Mouse (Mus musculus) midbrain, embryonic 13.5 days (tissue): Measurements from ENCODE around the gene Plbd1. TPM values are rescaled to one million over a fixed set of nuclear protein-coding genes. Genes with fewer than 3 reads are reported as not detected.

Source experiments
- ATAC-seq: fragments of 200-750 bp; cut with Nextera tagmentation; 2 replicates; pipeline ENCODE4 v1.8.0; 2017; ENCODE audit warnings: mild to moderate bottlenecking, moderate TSS enrichment, moderate library complexity
- H3K27ac ChIP-seq: fragments of 300-500 bp; sonication (generic); 2 replicates; pipeline ENCODE4 v1.5.1; 2015; ENCODE audit warnings: inconsistent platforms, mild to moderate bottlenecking, moderate library complexity
- H3K27me3 ChIP-seq: fragments of 300-500 bp; sonication (generic); 2 replicates; pipeline ENCODE4 v1.6.1; 2015; ENCODE audit warnings: mild to moderate bottlenecking, inconsistent platforms
- H3K36me3 ChIP-seq: fragments of 300-500 bp; sonication (generic); 2 replicates; pipeline ENCODE4 v1.6.1; 2015; ENCODE audit warnings: mild to moderate bottlenecking, inconsistent platforms
- H3K4me1 ChIP-seq: fragments of 300-500 bp; sonication (generic); replicated peaks from 2 replicates; pipeline ENCODE4 v1.6.1; 2015; ENCODE audit warnings: inconsistent platforms
- H3K4me2 ChIP-seq: fragments of 300-500 bp; sonication (generic); replicated peaks from 2 replicates; pipeline ENCODE4 v1.6.1; 2015; ENCODE audit warnings: moderate library complexity, mild to moderate bottlenecking, inconsistent platforms
- H3K4me3 ChIP-seq: fragments of 300-500 bp; sonication (generic); replicated peaks from 2 replicates; pipeline ENCODE4 v1.5.1; 2015; ENCODE audit warnings: mild to moderate bottlenecking, inconsistent platforms
- H3K9ac ChIP-seq: fragments of 300-500 bp; sonication (generic); replicated peaks from 2 replicates; pipeline ENCODE4 v1.6.1; 2015; ENCODE audit warnings: mild to moderate bottlenecking, inconsistent platforms
- H3K9me3 ChIP-seq: fragments of 300-500 bp; sonication (generic); 2 replicates; pipeline ENCODE4 v1.6.1; 2016; ENCODE audit warnings: mild to moderate bottlenecking, inconsistent platforms
- WGBS: fragments of 180-500 bp; shearing (Covaris S2); methylation state at CpG from one replicate; pipeline ENCODE4 v1.1.7; 2015; 5-methylcytosine and 5-hydroxymethylcytosine counted together
- polyA plus RNA-seq: library from polyadenylated mRNA; unstranded; fragments of >200 nt; fragmentation: Nextera tagmentation; extraction: Ambion mirVana; gene quantifications from 2 replicates; pipeline ENCODE4 v1.2.1, GENCODE M21; 2015

Gene Plbd1
- 0.24 and 0.47 TPM in 2 replicates for polyA plus RNA-seq

DNA sequence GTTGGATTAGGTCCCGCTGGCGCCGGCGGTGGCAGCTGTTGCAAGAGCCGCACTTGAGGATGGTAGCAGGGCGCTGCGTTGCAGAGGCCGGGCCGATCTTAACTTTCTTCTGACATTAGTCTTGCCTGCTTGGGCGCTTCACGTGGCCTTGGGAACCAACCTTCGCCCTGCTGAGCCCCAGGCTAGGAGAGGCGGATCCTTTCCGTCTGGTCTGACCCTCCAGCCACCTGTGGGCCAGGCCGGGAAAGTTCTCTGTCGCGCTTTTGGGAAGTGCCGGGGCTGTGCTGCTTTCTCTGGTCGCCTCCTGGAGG is at the start of gene Plbd1:
Plbd1 (minus strand) TSS at position 223 of the 311 bp plus-strand sequence.
- Histone ChIP-seq H3K9me3 (no peaks in the 10 kb centered on the region), H3K4me1 (peaks cover 8% of the 10 kb centered on the region), H3K27ac (no peak within 1 kb of the TSS), H3K27me3 (peaks cover 33% of the 10 kb centered on the region), H3K4me2 (peak within 1 kb of the TSS; percentile 54), H3K4me3 (peak within 1 kb of the TSS; percentile 33), H3K36me3 (no peaks in the 10 kb centered on the region), H3K9ac (peak within 1 kb of the TSS; percentile 39; the same call in 1 of the 2 replicates)
- ATAC-seq: 0 out of 2 replicates have a peak, but pooled peaks have one; percentile 6
- WGBS: 2% methylated on average over 19 of the region's 19 CpGs

GRCm38 (mm10) chr6:136710408-136710807 is 48.7 kb upstream of the Plbd1 start:
- no peak overlapping the region for H3K9ac ChIP-seq
- 91% methylated on average over 5 of the region's 5 CpGs for WGBS
- no peak for ATAC-seq

DNA sequence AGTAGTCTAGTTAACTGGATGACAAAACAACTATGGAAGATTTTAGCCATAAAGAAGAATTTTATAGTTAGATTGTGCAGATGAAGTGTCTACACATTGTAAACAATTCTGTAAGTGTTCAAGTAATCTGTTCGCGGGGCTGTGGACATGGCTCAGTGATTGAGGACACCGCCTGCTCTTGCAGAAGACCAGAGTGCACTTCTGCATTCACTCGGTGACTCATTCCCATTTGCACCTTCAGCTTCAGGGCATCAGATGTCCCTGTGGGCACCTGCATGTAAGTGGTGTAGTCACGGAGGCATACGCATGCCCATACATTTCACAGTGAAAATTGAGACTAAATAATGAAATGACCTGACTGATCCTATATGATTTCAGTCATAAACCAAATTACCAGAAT is 46.9 kb upstream of the Plbd1 start:
- Histone ChIP-seq H3K9ac (no peak overlapping the region), H3K4me3 (no peak overlapping the region), H3K4me2 (no peak overlapping the region), H3K9me3 (no peaks in the 10 kb centered on the region), H3K27me3 (no peaks in the 10 kb centered on the region), H3K36me3 (no peaks in the 10 kb centered on the region), H3K27ac (no peak overlapping the region), H3K4me1 (no peaks in the 10 kb centered on the region)
- ATAC-seq: no peak
- 92% methylated on average over 6 of the region's 6 CpGs for WGBS

More at GRCm38 (mm10) chr6:136710408-136710807, 48.7 kb upstream of the Plbd1 start:
- no peaks in the 10 kb centered on the region for H3K36me3 ChIP-seq
- H3K4me3 ChIP-seq: no peak overlapping the region
- no peaks in the 10 kb centered on the region for H3K4me1 ChIP-seq
- H3K4me2 ChIP-seq: no peak overlapping the region
- no peaks in the 10 kb centered on the region for H3K9me3 ChIP-seq
- H3K27ac ChIP-seq: no peak overlapping the region
- H3K27me3 ChIP-seq: no peaks in the 10 kb centered on the region

- no peak for ATAC-seq
- Histone ChIP-seq H3K4me3 (no peak overlapping the region), H3K4me1 (no peaks in the 10 kb centered on the region), H3K9ac (no peak overlapping the region), H3K4me2 (no peak overlapping the region), H3K36me3 (no peaks in the 10 kb centered on the region), H3K27ac (no peak overlapping the region), H3K9me3 (no peaks in the 10 kb centered on the region), H3K27me3 (no peaks in the 10 kb centered on the region)
- 87% methylated on average over 3 of the region's 3 CpGs for WGBS
Measured at GRCm38 (mm10) chr6:136701878-136702277, 40.1 kb upstream of the Plbd1 start.

GRCm38 (mm10) chr6:136701185-136701584 is 39.5 kb upstream of the Plbd1 start:
- ATAC-seq: no peak
- Histone ChIP-seq H3K27ac (no peak overlapping the region), H3K4me1 (no peaks in the 10 kb centered on the region), H3K4me2 (no peak overlapping the region), H3K27me3 (no peaks in the 10 kb centered on the region), H3K9ac (no peak overlapping the region), H3K36me3 (no peaks in the 10 kb centered on the region), H3K9me3 (no peaks in the 10 kb centered on the region), H3K4me3 (no peak overlapping the region)
- WGBS: 90% methylated on average over 5 of the region's 5 CpGs

DNA sequence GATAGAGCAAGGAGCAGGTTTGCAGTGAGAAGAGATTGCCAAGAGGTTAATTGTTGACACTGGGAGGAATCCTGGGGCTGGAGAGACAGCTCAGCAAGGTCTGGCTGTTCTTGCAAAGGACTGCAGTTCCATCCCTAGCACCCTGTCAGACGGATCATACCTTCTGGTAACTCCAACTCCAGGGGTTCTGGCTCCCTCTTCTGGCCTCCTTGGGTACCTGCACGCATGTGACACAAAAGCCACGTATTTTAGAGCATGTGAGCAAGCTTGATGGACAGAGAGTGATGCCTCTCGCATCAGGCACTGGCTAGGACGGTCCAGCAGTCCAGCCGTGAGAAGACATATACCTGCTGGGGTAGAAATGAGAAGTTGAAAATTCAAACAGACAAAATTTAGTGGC is 29.6 kb upstream of the Plbd1 start:
- no peak for ATAC-seq
- Histone ChIP-seq H3K4me2 (no peak overlapping the region), H3K9ac (no peak overlapping the region), H3K4me1 (no peaks in the 10 kb centered on the region), H3K36me3 (no peaks in the 10 kb centered on the region), H3K27ac (no peak overlapping the region), H3K9me3 (peaks cover 7% of the 10 kb centered on the region; the same call in 1 of the 2 replicates), H3K27me3 (no peaks in the 10 kb centered on the region), H3K4me3 (no peak overlapping the region)
- 84% methylated on average over 6 of the region's 6 CpGs for WGBS

DNA sequence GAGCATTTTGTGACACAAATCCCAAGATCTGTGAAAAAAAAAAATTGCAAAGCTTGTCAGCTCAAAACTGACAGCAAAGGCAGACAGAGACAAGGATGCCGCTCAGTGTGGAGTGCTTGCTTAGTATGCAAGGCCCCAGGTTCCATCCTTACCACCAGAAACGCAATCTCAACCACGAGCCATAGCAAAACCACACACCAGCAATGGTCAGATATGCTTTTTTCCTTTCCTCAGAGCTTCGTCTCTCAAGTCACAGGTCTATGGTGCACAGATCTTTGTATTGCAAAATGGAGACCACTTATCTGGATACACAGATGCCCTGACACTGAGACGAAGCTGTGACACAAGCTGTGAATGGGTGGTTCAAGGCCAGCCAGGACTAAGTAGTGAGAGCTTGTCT is 28.8 kb upstream of the Plbd1 start:
- H3K4me1 ChIP-seq: no peaks in the 10 kb centered on the region
- H3K4me2 ChIP-seq: no peak overlapping the region
- 79% methylated on average over 5 of the region's 5 CpGs for WGBS
- H3K27me3 ChIP-seq: no peaks in the 10 kb centered on the region
- no peak overlapping the region for H3K9ac ChIP-seq
- no peak for ATAC-seq
- H3K36me3 ChIP-seq: no peaks in the 10 kb centered on the region
- no peak overlapping the region for H3K4me3 ChIP-seq
- H3K27ac ChIP-seq: no peak overlapping the region
- peaks cover 7% of the 10 kb centered on the region; the same call in 1 of the 2 replicates for H3K9me3 ChIP-seq

GRCm38 (mm10) chr6:136689790-136690413 is 28.2 kb upstream of the Plbd1 start:
- no peak for ATAC-seq
- H3K4me1 ChIP-seq: no peaks in the 10 kb centered on the region
- no peaks in the 10 kb centered on the region for H3K36me3 ChIP-seq
- no peak overlapping the region for H3K27ac ChIP-seq
- H3K4me2 ChIP-seq: no peak overlapping the region
- peaks cover 7% of the 10 kb centered on the region; the same call in 1 of the 2 replicates for H3K9me3 ChIP-seq
- 83% methylated on average over 15 of the region's 15 CpGs for WGBS
- H3K4me3 ChIP-seq: no peak overlapping the region
- H3K27me3 ChIP-seq: no peaks in the 10 kb centered on the region
- H3K9ac ChIP-seq: no peak overlapping the region

GRCm38 (mm10) chr6:136685433-136685832 is 23.7 kb upstream of the Plbd1 start:
- ATAC-seq: no peak
- no peak overlapping the region for H3K4me2 ChIP-seq
- 73% methylated on average over 5 of the region's 5 CpGs for whole genome bisulfite sequencing

GRCm38 (mm10) chr6:136683410-136684334 is 21.9 kb upstream of the Plbd1 start:
- 90% methylated on average over 11 of the region's 11 CpGs for WGBS

More at GRCm38 (mm10) chr6:136685433-136685832, 23.7 kb upstream of the Plbd1 start:
- Histone ChIP-seq H3K4me3 (no peak overlapping the region), H3K9ac (no peak overlapping the region), H3K9me3 (peaks cover 3% of the 10 kb centered on the region; the same call in 1 of the 2 replicates), H3K27me3 (no peaks in the 10 kb centered on the region), H3K36me3 (no peaks in the 10 kb centered on the region), H3K4me1 (no peaks in the 10 kb centered on the region), H3K27ac (no peak overlapping the region)

GRCm38 (mm10) chr6:136679381-136679780 is 17.7 kb upstream of the Plbd1 start:
- H3K27me3 ChIP-seq: no peaks in the 10 kb centered on the region
- WGBS: 28% methylated on average over 2 of the region's 2 CpGs
- ATAC-seq: no peak
- H3K27ac ChIP-seq: no peak overlapping the region
- no peak overlapping the region for H3K4me3 ChIP-seq
- H3K4me2 ChIP-seq: no peak overlapping the region
- no peaks in the 10 kb centered on the region for H3K4me1 ChIP-seq
- H3K36me3 ChIP-seq: no peaks in the 10 kb centered on the region
- H3K9me3 ChIP-seq: peaks cover 3% of the 10 kb centered on the region; the same call in 1 of the 2 replicates
- no peak overlapping the region for H3K9ac ChIP-seq

More at GRCm38 (mm10) chr6:136683410-136684334, 21.9 kb upstream of the Plbd1 start:
- H3K27me3 ChIP-seq: no peaks in the 10 kb centered on the region
- H3K36me3 ChIP-seq: no peaks in the 10 kb centered on the region
- no peak overlapping the region for H3K4me2 ChIP-seq
- no peak for ATAC-seq
- H3K27ac ChIP-seq: no peak overlapping the region
- H3K4me1 ChIP-seq: no peaks in the 10 kb centered on the region
- H3K9ac ChIP-seq: no peak overlapping the region
- H3K4me3 ChIP-seq: no peak overlapping the region
- H3K9me3 ChIP-seq: peaks cover 3% of the 10 kb centered on the region; the same call in 1 of the 2 replicates

- no peaks in the 10 kb centered on the region for H3K36me3 ChIP-seq
- WGBS: 92% methylated on average over 6 of the region's 6 CpGs
- ATAC-seq: no peak
Measured at GRCm38 (mm10) chr6:136674935-136675334, 13.2 kb upstream of the Plbd1 start.

More at GRCm38 (mm10) chr6:136674935-136675334, 13.2 kb upstream of the Plbd1 start:
- no peak overlapping the region for H3K4me2 ChIP-seq
- no peak overlapping the region for H3K9ac ChIP-seq
- H3K9me3 ChIP-seq: 0 out of 2 replicates have a peak, but pooled peaks cover 3% of the 10 kb centered on the region
- H3K4me3 ChIP-seq: no peak overlapping the region
- H3K4me1 ChIP-seq: no peaks in the 10 kb centered on the region
- no peak overlapping the region for H3K27ac ChIP-seq
- H3K27me3 ChIP-seq: no peaks in the 10 kb centered on the region
